Mouse (Mus musculus) embryonic facial prominence, embryonic 14.5 days (tissue): ENCODE data around the gene Usp3. TPM values are rescaled to one million over a fixed set of nuclear protein-coding genes. Genes with fewer than 3 reads are reported as not detected.
A peak's percentile ranks its signal among the peaks of the same experiment; 100 is the strongest.

Experiments used
- ATAC-seq: fragments of 200-750 bp; cut with Nextera tagmentation; 2 replicates; pipeline ENCODE4 v1.8.0; 2017; ENCODE audit warnings: low read depth, moderate number of reproducible peaks, moderate TSS enrichment
- DNase-seq: peaks from one replicate; pipeline ENCODE4 v3.0.0-alpha.2; 2015; ENCODE audit warnings: low spot score
- H3K27ac ChIP-seq: fragments of 300-500 bp; sonication (generic); replicated peaks from 2 replicates; pipeline ENCODE4 v1.5.1; 2014; ENCODE audit warnings: low read depth, mild to moderate bottlenecking, low read length, moderate library complexity
- H3K27me3 ChIP-seq: fragments of 300-500 bp; sonication (generic); replicated peaks from 2 replicates; pipeline ENCODE4 v1.6.1; 2014; ENCODE audit warnings: low read length; ENCODE audit not compliant: control insufficient read depth, insufficient read depth
- H3K36me3 ChIP-seq: fragments of 300-500 bp; sonication (generic); 2 replicates; pipeline ENCODE4 v1.6.1; 2014; ENCODE audit warnings: low read length, mixed read lengths; ENCODE audit not compliant: control insufficient read depth, insufficient read depth
- H3K4me1 ChIP-seq: fragments of 300-500 bp; sonication (generic); 2 replicates; pipeline ENCODE4 v1.6.1; 2014; ENCODE audit warnings: antibody characterized with exemption, low read length; ENCODE audit not compliant: control insufficient read depth, insufficient read depth
- H3K4me2 ChIP-seq: fragments of 300-500 bp; sonication (generic); 2 replicates; pipeline ENCODE4 v1.6.1; 2014; ENCODE audit warnings: low read depth, mild to moderate bottlenecking, low read length, moderate library complexity, mixed read lengths
- H3K4me3 ChIP-seq: fragments of 300-500 bp; sonication (generic); 2 replicates; pipeline ENCODE4 v1.5.1; 2014; ENCODE audit warnings: low read depth, mild to moderate bottlenecking, low read length
- H3K9ac ChIP-seq: fragments of 300-500 bp; sonication (generic); 2 replicates; pipeline ENCODE4 v1.6.1; 2014; ENCODE audit warnings: low read depth, mild to moderate bottlenecking, low read length, moderate library complexity, mixed read lengths
- H3K9me3 ChIP-seq: fragments of 300-500 bp; sonication (generic); 2 replicates; pipeline ENCODE4 v1.6.1; 2016; ENCODE audit warnings: low read length; ENCODE audit not compliant: control insufficient read depth
- WGBS: fragments of 180-500 bp; shearing (Covaris S2); extraction: QIAGEN DNeasy Blood & Tissue Kit; methylation state at CpG from one replicate; pipeline ENCODE4 v1.1.7; 2014; 5-methylcytosine and 5-hydroxymethylcytosine counted together
- polyA plus RNA-seq: library from polyadenylated mRNA; unstranded; fragments of >200 nt; fragmentation: Nextera tagmentation; extraction: Ambion mirVana; gene quantifications from 2 replicates; pipeline ENCODE4 v1.2.1, GENCODE M21; 2014

Usp3 gene
- polyA plus RNA-seq, 1 experiment from 2014 or later, result 49.6 TPM

DNA sequence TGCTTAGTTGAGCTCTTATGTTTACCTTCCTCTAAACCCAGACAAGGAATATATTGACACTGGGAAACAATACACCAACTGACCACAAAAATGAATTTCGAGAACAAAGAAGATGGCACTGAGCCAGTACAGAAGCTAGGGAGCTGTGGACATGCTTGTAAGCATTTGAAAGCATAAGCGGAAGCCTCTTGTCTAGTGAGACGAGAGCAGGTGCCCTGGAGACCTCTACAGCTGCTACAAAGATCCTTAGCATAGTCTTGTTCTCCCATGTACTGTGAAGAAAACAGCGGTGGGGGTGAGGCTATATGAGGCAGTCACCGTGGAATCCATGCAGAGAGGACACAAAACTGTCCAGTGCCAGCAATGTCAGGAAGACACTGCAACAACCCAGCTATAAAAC, 74.0 kb downstream of the Usp3 start:
- Histone ChIP-seq H3K4me2 (no peak overlapping the region), H3K9ac (no peak overlapping the region), H3K4me1 (no peaks in the 10 kb centered on the region), H3K36me3 (peaks cover 73% of the 10 kb centered on the region), H3K27ac (no peak overlapping the region), H3K4me3 (no peak overlapping the region), H3K27me3 (no peaks in the 10 kb centered on the region), H3K9me3 (no peaks in the 10 kb centered on the region)
- WGBS, result 62% methylated on average over 5 of the region's 5 CpGs
- ATAC-seq (peak; percentile 70), DNase-seq (peak; percentile 80)

DNA sequence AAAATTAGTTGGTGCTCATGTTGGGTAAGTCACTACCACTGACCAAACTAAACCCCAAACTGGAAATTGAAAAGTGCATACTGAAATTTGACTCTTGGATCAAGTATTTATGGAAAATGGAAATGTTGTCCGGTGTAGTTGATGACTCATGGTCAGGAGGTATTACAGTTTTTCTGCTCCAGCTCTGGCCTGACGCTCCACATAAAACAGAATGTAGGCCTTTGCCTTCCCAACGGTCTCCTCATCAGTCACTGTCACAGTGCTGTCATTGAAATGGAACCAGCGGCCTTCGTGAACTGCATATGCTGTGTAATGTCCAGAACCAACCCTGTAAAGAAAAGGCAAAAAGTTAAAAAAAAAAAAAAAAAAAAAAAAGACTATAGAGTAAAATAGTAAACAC, 74.7 kb downstream of the Usp3 start:
- ATAC-seq (no peak), DNase-seq (no peak)
- H3K4me1 ChIP-seq, result no peaks in the 10 kb centered on the region
- no peaks in the 10 kb centered on the region for H3K27me3 ChIP-seq
- WGBS, result 85% methylated on average over 5 of the region's 5 CpGs
- H3K36me3 ChIP-seq, result peaks cover 67% of the 10 kb centered on the region
- no peak overlapping the region for H3K9ac ChIP-seq
- no peaks in the 10 kb centered on the region for H3K9me3 ChIP-seq
- H3K27ac ChIP-seq, result no peak overlapping the region
- H3K4me2 ChIP-seq, result no peak overlapping the region
- no peak overlapping the region for H3K4me3 ChIP-seq

DNA sequence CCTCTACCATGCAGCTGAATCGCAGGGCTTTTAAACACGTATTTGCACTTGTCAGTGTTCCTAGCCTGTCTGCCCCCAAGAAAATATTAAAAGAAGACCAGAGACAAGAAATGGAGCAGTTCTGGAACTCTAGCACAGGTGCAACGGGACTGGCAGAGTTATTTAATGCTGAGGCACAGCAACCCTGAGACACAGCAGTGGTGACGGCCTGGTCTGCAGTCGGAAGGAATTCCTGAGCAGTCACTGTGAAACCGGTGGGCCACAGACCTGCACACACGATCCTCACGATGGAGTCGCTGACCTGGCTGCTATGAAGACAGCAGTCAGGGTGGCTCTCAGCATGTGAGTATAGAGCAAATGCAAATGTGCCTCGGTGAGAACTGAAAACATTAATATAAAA, 75.2 kb downstream of the Usp3 start:
- H3K27ac ChIP-seq, result no peak overlapping the region
- no peak overlapping the region for H3K9ac ChIP-seq
- H3K36me3 ChIP-seq, result peaks cover 63% of the 10 kb centered on the region
- ATAC-seq (no peak), DNase-seq (no peak)
- no peak overlapping the region for H3K4me2 ChIP-seq
- 0 out of 2 replicates have a peak, but pooled peaks cover under 1% of the 10 kb centered on the region for H3K4me1 ChIP-seq
- 93% methylated on average over 10 of the region's 10 CpGs for WGBS
- H3K4me3 ChIP-seq, result no peak overlapping the region
- H3K9me3 ChIP-seq, result no peaks in the 10 kb centered on the region
- H3K27me3 ChIP-seq, result no peaks in the 10 kb centered on the region

DNA sequence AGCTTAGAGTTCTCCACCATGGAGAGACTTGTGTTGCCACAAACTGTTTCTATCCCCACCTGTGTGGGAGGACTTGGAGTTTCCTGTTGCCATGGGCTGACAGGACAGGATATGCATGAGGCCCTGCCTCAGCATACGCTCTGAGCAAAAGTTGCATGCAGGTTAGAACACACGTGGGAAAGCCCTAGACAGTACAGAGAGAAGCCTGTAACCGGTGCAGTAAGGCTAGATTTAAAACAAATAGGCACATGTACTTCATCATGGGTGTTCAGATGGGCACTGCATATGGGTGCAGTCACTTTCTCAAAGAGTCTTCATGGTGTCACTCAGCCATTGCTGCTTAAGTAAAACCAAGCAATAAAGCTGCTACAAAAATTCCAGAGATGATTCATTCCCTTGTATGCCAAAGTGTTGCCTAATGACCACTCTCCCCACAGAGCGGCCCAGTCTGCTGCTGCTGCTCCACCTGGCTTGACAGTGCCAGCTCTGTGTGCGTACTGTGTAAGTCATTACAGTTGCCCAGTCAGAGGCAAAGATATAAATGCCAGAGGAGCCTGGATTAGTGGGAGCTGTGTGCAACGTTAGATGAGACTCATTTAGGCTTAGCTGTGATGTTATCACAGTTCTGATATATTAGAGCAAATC, 76.5 kb downstream of the Usp3 start:
- ATAC-seq (no peak), DNase-seq (no peak)
- no peak overlapping the region for H3K4me2 ChIP-seq
- H3K9me3 ChIP-seq, result no peaks in the 10 kb centered on the region
- WGBS, result 88% methylated on average over 6 of the region's 6 CpGs
- no peak overlapping the region for H3K4me3 ChIP-seq
- no peaks in the 10 kb centered on the region for H3K27me3 ChIP-seq
- no peak overlapping the region for H3K9ac ChIP-seq
- 0 out of 2 replicates have a peak, but pooled peaks cover 4% of the 10 kb centered on the region for H3K4me1 ChIP-seq
- peaks cover 51% of the 10 kb centered on the region for H3K36me3 ChIP-seq
- no peak overlapping the region for H3K27ac ChIP-seq

DNA sequence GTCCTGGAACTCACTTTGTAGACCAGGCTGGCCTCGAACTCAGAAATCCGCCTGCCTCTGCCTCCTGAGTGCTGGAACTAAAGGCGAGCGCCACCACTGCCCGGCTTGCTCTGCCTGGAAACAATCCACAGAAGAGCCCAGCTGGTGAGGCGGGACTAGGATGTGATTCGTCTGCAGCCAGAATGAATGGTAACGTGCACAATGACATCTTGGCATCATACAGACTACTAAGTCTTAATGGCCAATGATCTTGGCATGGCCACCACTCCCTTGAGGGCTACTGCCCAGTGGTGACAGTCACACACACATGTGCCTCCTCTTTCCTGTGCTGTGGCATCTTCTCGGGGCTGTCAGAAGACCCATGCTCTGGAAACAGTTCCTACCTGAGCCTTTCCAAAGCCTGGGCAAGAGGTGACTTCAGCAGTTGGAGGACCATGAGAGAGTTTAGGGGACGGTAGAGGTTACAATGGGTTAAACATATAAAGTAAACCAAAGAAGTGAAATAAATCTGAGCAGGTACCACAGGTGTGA, 77.2 kb downstream of the Usp3 start:
- ATAC-seq, result no peak
- 91% methylated on average over 10 of the region's 10 CpGs for WGBS
- Histone ChIP-seq H3K9ac (no peak overlapping the region), H3K36me3 (peaks cover 51% of the 10 kb centered on the region), H3K4me2 (no peak overlapping the region), H3K4me3 (no peak overlapping the region), H3K9me3 (no peaks in the 10 kb centered on the region), H3K4me1 (peaks cover 6% of the 10 kb centered on the region), H3K27ac (no peak overlapping the region), H3K27me3 (no peaks in the 10 kb centered on the region)
- DNase-seq, result no peak

DNA sequence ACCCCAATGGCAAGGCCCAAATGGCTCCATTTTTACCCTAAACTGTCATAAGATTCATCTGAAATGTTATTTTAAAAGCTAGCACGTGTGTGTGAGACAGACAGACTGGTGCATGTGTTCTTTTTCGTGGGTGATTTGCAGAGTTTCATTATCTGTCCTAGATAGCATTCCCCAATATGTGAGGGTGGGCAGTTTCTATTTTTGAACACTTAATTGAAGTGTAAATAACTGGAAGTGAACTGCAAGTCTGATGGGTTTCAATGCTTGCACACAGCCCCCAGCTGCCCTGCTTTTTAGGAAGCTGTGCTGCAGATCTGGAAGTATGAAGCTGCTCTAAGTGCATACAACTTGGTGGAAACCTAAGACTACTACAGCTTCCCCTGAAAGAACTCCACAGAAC, 77.8 kb downstream of the Usp3 start:
- WGBS, result 84% methylated on average over 2 of the region's 2 CpGs
- DNase-seq (no peak), ATAC-seq (no peak)
- H3K4me3 ChIP-seq, result no peak overlapping the region
- H3K27me3 ChIP-seq, result no peaks in the 10 kb centered on the region
- peaks cover 11% of the 10 kb centered on the region for H3K4me1 ChIP-seq
- H3K36me3 ChIP-seq, result peaks cover 46% of the 10 kb centered on the region
- H3K4me2 ChIP-seq, result no peak overlapping the region
- peak overlapping the region; percentile 34; the same call in 1 of the 2 replicates for H3K27ac ChIP-seq
- H3K9me3 ChIP-seq, result no peaks in the 10 kb centered on the region
- no peak overlapping the region for H3K9ac ChIP-seq

DNA sequence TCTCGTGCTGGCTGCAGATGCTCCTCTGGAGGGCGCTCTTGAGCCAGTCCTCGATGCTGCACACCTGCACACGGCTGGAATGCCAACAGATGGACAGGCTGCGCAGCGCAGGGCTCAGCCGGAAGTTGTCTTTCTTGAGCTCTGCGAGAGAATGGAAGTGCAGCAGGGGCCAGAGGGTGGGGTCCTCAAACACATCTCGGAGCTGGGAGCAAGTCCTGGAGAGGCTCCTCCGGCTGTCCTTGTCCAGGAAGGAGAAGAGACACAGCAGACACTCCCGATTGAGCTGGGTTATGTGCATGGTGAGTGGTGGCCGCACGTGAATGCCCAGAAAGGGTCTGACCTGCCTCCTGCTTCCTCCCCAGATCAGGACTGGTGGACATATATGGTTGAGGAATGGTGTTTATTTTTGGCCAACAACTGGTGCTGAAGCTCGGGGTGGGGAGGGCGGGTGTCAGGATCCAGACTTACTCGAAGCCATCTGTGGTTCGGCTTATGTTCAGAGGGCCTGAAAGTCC, 78.6 kb downstream of the Usp3 start, which contains the start of gene Fbxl22:
Fbxl22 (minus strand) TSS at position 338 of the 515 bp plus-strand sequence.
- 0 out of 2 replicates have a peak within 1 kb of the TSS, but pooled peaks have one; percentile 28 for H3K9ac ChIP-seq
- no peaks in the 10 kb centered on the region for H3K9me3 ChIP-seq
- no peak within 1 kb of the TSS for H3K4me2 ChIP-seq
- H3K27ac ChIP-seq, result peak within 1 kb of the TSS; percentile 61
- ATAC-seq (no peak), DNase-seq (peak; percentile 39)
- 66% methylated on average over 17 of the region's 17 CpGs for WGBS
- peaks cover 11% of the 10 kb centered on the region for H3K4me1 ChIP-seq
- no peak within 1 kb of the TSS for H3K4me3 ChIP-seq
- no peaks in the 10 kb centered on the region for H3K27me3 ChIP-seq
- peaks cover 41% of the 10 kb centered on the region for H3K36me3 ChIP-seq

DNA sequence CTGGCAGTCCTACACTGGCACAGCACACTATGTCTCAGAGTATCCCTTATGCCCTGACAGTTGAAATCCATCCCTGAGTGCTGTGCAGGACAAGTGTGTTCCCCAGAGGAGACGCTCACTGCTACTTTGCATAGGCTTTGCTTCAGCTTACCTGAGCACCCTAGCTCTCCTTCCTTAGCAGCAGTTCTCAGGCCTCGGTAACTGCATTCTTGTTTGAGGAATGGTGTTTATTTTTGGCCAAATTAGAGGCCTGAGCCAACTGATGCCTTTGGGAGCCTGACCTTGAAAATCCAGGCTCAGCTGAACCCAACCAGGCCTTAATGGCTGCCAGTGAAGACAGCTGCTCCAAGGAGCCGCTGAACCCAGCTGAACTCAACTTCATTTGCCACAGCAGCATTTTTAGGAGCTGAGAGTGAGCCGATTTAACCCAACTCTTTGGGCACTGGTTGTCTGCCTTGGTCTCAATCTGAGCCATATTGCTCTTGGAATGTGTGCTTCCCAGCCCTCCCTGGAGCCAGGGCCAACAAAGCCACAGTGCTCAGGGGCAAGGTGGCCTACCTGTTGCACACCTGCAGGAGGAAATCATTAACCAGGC, 79.2 kb downstream of the Usp3 start:
- H3K9ac ChIP-seq, result no peak overlapping the region
- H3K9me3 ChIP-seq, result no peaks in the 10 kb centered on the region
- H3K4me3 ChIP-seq, result no peak overlapping the region
- WGBS, result 79% methylated on average over 4 of the region's 4 CpGs
- peaks cover 11% of the 10 kb centered on the region for H3K4me1 ChIP-seq
- H3K27ac ChIP-seq, result peak overlapping the region; percentile 61
- DNase-seq, result no peak
- ATAC-seq, result no peak
- no peak overlapping the region for H3K4me2 ChIP-seq
- H3K27me3 ChIP-seq, result no peaks in the 10 kb centered on the region
- peaks cover 42% of the 10 kb centered on the region for H3K36me3 ChIP-seq
